Mouse (Mus musculus): ENCODE measurements around the gene Ptpn4. TPM values are rescaled to one million over a fixed set of nuclear protein-coding genes. Genes with fewer than 3 reads are reported as not detected.

Ptpn4 gene
- polyA plus RNA-seq, 1 experiment, result 23.2 TPM

DNA sequence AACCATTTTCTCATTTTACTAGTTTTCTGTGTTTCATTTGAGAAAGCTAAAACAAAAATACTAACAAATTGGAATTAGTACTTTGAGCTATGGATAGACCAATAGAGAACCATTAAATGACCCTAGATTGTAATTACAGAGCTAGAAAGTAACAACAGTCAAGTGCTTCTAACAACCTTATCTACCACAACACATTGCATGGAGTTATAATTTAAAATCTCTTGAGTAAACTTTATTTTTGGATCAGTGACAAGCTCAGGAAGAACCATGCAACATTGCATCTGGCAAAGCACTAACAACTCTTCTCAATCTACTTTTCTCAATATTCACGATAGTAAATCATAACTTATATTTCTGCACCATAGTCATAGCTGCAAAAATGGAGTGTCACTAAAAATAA, 29.7 kb downstream of the Ptpn4 start:
- DNase-seq (ENCODE audit: extremely low spot score in 1 of 2, low spot score in 1 of 2), result no peak

DNA sequence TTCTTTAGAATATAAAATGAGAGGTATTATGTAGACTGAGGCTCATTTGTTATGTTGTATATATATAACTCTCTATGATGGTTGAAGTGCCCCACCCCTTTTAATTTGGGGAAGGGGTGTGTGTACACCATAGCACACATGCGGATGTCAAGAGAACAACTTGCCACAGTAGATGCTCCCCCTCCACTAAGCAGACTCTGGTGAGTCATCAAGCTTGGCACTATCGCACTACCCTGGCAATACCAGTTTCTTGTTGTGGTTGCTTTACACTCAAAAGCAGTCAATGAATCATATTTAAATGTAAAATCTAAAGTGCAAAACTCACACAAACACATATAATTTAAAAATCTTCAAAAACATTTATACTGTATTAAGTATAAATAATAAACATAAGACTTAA, 31.4 kb downstream of the Ptpn4 start:
- DNase-seq (ENCODE audit: extremely low spot score in 1 of 2, low spot score in 1 of 2), result peak in 1 of 2 experiments; percentile 41

DNA sequence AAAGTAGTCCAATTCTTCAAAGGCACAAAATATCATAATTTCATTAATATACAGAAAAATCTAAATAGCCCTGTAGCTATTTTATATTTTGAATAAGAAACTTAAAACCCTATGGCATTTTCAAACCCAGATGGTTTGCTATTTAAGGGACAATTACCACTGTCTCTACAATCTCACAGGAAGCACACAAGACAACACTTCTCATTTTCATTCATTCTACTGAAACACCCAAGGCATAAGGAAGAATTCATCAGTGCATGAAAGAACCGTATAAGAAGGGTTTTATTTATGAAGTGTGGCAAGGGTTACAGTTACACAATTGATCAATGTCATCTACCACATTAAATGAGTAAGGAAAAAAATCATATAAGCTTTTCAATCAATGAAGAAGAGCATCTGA, 32.8 kb downstream of the Ptpn4 start:
- DNase-seq (ENCODE audit: extremely low spot score in 1 of 2, low spot score in 1 of 2), result no peak

DNA sequence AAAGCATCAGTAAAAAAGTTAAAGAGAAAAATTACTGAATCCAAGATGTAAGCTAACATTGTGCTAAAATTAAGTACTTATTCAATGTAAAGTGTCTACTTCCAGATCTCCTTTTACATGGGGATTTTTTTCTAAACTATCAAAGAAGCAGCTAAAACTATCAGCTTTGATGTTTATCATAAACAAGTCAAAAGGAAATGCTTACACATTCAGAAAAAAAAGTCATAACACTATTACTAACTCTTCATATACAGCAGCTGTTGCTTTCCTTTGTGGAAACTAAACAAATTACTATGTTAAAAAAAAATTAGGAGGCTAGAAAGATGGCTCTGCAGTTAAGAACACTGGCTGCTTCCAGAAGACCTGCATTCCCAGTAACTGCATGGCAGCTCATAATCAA, 42.2 kb downstream of the Ptpn4 start:
- no peak for DNase-seq (ENCODE audit: extremely low spot score in 1 of 2, low spot score in 1 of 2)

DNA sequence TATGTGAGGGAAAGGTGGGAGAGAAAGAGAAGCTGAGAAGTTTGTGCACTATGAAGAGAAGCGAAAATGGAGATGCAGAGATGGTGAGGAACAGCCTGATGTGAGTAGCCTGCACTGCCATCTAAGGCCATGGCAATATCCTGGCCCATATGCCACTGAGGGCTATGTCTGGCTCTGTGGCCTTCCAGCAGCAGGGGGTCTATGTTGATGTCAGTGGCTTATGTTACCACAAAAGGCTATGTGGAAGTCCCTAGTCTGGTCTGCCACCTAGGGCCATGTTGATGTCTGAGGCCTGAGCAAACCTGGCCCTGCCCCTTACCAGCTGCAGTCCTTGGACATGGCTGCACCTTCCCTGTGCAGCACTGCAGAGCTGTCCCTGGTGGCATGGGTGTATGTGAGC, 43.1 kb downstream of the Ptpn4 start:
- no peak for DNase-seq (ENCODE audit: extremely low spot score in 1 of 2, low spot score in 1 of 2)

DNA sequence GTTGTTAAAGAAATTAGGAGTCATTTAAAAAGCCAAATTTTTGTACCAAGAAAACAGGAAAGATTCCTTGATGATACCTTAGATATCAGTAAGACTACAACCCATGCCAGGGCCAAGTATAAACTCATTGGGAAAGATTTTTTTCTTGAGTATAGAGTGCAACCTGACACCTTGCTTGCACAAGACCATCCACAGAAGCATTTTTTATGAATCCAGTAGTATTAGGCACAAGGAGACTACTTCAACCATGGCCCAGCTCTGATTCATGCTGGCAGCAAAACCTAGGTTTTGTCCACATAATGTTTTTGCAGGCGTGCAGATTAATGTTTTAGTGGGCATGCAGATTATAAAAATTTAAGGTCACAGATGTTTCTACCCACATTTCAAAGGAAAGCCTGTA, 46.8 kb downstream of the Ptpn4 start:
- DNase-seq (ENCODE audit: extremely low spot score in 1 of 2, low spot score in 1 of 2), result no peak

DNA sequence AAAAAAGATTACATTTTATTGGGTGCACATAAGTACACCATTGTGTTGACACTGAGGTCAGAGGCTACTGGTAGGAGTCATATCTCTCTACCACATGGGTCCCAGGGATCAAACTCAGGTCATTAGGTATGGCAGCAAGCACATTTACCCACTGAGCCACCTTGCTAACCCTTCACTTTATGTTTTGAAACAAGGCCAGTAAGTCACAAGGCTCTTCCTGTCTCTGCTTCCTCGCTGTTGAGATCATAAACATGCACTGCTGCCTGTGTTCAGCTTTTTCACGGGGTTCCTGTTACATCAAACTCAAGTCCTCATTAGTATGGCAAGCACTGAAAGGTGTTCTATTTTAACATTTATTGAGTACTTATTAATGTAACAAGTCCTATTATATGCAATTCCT, 61.5 kb downstream of the Ptpn4 start:
- no peak for DNase-seq (ENCODE audit: extremely low spot score in 1 of 2, low spot score in 1 of 2)

DNA sequence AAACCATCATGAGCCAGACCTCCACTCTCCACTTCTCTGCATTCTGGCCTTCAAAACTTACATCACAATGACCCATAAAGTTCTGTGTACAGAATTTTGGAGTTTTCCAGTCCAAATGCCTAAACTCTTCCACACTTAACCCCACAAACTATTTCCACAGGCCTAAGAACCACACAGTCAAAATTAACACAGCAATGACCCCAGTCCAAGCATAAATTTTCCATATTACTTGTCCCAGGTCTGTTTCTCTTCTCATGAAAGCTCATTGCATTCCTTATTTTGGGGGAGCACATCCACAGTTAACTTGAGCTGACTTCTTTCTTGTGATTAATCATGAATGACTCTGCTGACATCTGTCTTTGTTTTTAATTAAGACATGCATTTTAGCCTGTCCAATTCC, 101.7 kb downstream of the Ptpn4 start:
- no peak for DNase-seq (ENCODE audit: extremely low spot score in 1 of 2, low spot score in 1 of 2)

DNA sequence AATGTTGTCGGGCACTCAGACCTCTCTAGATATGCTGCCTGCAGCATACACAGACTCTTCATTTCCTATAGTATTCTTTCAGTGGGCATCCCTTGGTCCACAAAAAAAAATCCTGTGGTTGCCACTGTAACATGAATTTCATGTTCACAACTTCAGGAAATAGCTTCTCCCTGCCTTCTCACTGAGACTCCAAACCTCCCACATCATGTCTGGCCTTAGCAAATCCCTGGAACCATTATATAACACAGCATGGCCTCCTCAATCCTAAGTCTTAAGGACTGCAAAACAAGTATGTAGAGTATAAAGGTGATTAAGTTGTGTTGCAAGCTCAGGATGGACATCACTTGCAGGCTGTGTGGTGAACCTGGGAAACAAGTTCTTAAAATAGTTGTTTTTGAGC, 102.6 kb downstream of the Ptpn4 start:
- peak; percentile 15 to 62 for DNase-seq (ENCODE audit: extremely low spot score in 1 of 2, low spot score in 1 of 2)

DNA sequence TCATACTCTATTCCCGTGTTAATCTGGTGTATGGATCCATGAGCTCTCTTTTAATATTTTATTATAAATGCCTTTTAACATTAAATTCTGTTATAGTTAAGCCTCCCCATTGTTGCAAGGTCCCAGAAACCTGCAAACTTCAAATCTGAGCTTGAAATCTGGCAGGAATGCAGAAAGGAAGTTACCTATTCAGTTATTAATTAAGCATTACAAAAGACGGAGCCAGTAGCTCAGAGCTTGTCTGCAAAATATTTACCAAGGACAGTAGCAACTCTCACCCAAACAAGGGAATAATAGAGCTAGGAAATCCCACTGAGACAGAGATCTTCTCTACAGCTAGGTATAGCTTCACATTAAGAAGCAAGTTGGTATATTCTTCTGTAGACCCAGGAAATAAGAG, 106.2 kb downstream of the Ptpn4 start:
- DNase-seq (ENCODE audit: extremely low spot score in 1 of 2, low spot score in 1 of 2), result no peak

DNA sequence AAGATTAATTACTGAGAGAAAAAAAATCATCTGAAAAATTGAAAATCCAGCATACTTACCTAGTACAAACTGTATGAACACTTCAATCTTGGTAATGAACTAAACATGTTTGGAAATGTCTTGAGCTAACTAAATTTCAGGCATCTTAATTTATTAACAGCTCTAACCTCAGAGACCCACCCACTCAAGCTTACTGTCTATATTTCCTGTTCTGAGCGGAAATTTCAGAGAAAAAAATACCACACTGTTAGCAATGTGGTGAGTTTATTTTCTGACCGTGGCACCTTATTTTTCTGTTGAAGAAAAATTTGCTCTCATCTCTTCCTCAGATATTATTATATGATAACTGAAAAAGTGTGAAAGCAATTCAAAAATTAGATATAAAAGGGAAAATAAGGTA, 124.4 kb downstream of the Ptpn4 start:
- DNase-seq (ENCODE audit: extremely low spot score in 1 of 2, low spot score in 1 of 2), result no peak

DNA sequence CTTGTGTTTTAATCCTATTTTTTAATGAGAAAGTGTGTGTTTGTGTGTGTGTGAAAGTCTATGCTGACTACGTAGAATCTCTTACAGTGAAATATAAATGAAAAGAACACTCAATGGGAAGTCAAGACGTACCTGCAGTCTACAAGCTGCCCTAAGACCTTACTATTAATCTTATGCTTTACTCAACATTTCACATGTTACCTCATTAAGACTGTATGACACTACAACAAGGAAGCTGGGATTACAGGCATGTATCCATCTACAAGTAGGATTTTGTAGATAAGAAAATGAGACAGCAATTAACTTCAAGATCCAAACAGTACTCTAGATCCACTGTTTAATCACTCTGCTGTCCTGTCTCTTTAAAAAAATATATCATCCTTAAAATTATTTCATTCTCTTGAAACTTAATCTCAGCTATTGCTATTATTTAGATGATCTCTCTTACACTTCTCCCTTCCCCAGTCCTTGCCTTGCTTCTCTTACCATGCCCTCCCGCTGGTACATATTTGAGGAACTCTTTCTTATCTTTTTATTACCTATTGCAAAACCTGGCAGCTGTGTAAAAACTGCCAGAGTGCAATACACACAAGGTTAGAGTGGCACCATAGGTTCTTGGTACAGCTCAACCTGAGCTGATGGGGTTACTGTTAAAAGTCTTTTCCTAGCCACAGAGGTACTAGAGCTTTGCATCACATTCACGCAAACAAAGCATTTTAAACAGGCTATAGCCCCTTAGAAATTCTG, 130.8 kb downstream of the Ptpn4 start:
- DNase-seq (ENCODE audit: extremely low spot score in 1 of 2, low spot score in 1 of 2), result no peak

DNA sequence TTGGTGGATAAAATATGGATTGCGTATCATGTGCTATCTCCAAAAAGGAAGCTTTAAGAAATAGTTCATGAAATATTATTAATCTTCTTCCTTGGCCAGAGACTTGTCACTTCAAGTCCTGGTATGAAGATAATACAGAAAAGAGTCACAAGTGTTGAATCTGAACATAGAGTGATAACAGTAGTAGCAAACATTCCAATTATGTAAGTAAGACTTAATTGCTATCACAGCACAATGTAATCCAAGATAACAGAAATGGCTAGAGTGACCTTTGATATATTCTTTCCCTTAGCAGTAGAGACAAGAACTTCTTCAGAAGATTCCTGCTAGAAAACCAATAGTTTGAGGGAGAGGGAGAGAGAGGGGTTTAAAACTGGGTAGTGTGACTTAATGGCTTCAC, 140.6 kb downstream of the Ptpn4 start:
- no peak for DNase-seq (ENCODE audit: extremely low spot score in 1 of 2, low spot score in 1 of 2)

DNA sequence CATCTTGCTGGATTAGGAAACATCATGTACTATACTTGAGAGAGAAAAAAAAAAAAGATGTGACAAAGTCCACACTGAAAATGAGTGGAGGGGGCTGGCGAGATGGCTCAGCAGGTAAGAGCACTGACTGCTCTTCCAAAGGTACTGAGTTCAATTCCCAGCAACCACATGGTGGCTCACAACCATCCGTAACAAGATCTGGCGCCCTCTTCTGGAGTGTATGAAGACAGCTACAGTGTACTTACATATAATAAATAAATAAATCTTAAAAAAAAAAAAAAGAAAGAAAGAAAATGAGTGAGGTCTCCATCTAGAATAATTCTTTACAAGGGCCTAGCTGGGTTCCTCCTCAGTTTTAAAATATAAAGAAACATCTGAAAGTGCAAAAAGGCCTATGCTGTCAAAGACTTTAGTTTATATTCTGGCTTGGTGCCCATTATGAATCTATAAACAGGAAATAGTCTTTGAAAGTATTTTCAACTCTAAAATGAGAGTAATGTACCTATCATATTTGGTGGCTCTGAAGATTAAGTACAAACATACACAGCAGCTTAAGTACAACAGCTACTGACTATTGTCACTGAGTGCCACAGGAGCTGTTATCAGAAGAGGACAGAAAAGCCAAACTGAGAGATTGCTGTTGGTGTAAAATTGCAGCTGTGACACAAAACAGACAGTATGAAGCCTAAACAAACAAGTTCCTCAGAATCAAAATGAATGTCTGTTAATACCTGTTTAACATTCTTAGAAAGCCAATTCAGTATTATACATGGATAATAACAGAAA, 151.4 kb downstream of the Ptpn4 start:
- DNase-seq (ENCODE audit: extremely low spot score in 1 of 2, low spot score in 1 of 2), result no peak

DNA sequence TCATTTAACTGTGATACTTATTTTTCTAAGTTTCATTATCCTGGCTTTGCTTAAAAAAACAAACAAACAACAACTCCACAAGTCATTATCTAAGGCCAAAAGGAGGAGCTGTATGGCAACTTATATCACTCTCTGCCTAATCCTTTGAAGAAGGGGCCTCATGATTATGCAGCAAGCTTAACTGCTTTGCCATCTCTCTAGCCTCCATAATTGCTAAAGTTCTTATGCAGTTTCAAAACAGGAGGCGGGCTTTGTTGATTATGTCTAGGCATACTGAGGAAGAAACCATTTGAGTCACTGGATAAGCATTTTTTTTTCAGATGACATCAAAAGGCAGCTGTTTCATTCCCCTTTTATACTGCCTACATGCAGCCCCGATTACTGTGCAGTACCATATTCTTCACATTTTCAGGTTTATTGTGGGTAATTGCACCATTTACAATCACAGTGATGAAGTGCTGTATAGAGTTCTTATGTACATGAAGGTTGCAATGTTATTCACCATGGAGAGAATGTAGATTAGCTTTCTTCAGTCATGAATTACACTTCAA, 155.7 kb downstream of the Ptpn4 start:
- DNase-seq (ENCODE audit: extremely low spot score in 1 of 2, low spot score in 1 of 2), result no peak

DNA sequence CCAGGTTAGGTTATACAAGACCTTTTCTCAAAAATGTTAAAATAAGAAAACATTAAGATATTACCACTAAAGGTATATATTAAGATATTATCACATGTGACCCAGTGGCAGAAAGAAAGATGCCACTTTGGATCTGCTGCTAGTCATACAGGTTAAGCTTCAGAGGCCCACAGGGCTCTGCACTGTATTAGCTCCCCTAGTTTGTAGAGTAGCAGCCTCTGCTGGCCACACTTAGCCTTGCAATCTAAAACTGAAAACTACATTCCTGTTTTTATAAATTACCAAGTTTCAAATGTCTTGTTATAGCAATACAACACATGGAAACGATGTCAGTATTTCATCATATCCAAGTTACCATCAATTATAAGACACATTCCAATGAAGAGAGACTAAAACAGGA, 162.4 kb downstream of the Ptpn4 start:
- DNase-seq (ENCODE audit: extremely low spot score in 1 of 2, low spot score in 1 of 2), result peak; percentile 2 to 62

DNA sequence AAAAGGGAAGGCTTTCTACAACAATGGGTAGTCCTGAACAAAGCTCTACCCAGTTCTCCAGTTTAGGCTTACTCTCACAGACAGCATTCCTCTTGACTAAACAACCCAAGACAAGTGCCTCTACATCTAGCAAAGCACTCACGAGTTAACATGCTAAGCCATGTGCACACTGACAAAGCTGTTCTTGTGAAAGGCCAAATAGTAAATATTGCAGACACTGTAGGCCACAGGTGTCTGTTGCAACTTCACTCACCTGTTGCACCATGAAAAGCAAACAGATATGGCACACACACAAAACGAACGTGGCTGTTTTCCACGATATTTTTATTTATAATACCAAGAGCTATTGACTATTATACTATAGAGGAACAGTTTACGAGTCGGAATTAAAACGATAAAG, 170.5 kb downstream of the Ptpn4 start:
- no peak for DNase-seq (ENCODE audit: extremely low spot score in 1 of 2, low spot score in 1 of 2)

DNA sequence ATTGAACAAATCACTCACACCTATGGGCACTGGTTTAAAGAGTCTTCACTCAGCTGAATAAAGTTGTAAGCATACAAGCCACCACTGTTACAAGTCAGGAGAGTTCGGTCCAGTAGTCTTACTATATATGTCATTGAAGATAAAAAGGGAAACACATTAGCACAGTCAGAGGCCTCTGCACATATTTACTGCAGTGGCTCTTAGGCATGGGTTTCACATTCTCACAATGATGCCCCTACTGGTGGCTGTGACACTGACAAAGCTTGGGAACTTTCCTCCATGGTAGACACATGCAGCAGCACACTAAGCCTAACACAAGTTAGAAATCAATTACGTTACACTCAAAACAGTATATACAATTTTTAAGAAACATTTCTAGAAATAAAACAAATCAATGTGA, 183.1 kb downstream of the Ptpn4 start:
- DNase-seq (ENCODE audit: extremely low spot score in 1 of 2, low spot score in 1 of 2), result no peak

DNA sequence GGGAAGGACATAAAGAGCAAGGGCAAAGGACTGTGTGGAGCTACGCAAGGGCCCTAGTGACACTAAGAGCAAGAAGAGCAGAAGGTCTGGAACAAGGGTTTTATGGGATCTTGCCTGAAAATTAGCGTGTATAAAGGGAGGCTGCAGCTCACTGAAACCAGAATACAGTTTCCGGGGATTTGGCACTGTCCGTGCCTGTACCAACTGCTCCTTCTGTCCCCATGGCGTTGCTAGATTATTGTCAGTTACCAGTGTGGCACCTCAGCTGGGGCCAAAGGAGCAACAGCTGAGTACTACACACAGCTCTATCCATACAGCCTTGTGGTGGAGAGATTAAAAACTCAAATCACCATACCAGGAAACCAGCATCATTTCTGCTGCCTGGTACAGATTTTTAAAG, 187.0 kb downstream of the Ptpn4 start:
- no peak for DNase-seq (ENCODE audit: extremely low spot score in 1 of 2, low spot score in 1 of 2)

DNA sequence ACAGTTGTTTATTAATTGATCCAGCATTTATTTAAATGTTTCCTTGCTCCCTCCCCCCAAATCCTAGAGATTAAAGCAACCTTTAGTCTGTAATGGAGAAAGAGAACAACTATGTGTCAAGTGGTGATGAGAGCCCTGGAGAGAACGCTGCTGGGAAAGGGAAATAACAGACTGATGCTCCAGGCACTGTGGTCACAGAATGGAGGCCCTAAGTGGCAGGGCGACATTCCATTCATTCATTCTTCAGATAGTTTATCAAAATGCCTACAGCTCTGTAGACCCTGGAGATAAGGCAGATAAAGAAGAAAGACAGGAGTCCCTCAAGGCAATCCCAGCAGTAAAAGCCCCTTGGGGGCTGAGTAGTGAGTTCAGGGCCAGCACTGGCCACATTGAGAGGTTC, 187.8 kb downstream of the Ptpn4 start:
- DNase-seq (ENCODE audit: extremely low spot score in 1 of 2, low spot score in 1 of 2), result no peak

DNA sequence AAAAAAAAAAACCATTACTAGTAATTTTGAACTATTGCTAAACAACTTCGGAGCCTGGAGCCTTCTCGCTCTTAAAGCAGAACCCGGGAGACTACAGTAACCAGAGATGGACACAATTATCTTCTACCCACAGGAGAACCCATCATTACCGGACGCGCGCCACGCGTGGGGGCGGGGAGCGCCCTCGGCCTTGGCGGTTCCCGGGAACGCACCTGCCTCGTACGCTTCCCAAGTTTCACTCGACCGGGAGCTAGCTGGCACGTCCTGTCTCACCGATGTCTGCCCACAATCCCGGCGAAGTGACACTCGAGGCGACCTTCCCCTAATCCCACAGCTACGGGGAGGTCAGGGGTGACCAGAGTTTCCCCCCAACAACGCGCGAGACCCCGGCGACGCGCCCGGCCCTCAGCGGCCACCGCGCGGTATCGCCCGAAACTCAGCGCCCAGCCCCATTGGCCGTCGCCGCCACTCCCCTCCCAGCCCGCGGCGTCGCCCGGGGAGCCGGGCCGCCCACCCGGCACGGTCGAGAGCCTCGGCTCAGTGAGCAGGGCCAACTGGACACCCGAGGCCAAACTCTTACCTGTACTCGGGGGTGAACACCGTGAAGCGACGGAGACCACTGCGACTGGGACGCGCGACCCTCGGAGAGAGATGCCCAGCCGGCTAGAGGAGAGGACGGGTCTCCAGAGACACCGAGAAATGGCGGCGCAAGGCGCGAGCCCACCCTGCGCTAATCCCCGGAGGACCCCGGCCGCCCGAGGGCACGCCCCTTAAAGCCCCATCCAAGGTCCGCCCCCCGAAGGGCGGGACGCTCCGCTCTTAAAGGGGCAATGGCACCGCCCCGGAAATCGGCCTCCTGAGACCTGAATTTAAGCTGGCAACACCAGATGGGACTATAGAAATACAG, 189.0 kb downstream of the Ptpn4 start, which contains the start of gene Epb41l5:
TSS of gene Epb41l5 (minus strand) at position 796 of the 907 bp plus-strand sequence.
- DNase-seq (ENCODE audit: extremely low spot score in 1 of 2, low spot score in 1 of 2), result peak; percentile 18 to 75

Measured in frontal cortex, adult 2 months (tissue).